ENCODE assay signal across 8 mouse cellular contexts in genomic region chr17:9169371-9169770, GRCm38 (mm10).
A peak's percentile ranks its signal among the peaks of the same experiment; 100 is the strongest.
DNase-seq lines count a peak whose midpoint lies in the region; ATAC-seq lines count a peak whose summit lies in the region.

No protein-coding gene starts in this region.

- H3K4me3 ChIP-seq in heart, embryonic 10.5 days, result no peak overlapping the region
- H3K4me3 ChIP-seq in embryonic facial prominence, embryonic 11.5 days (ENCODE audit: low read depth, low read length), result no peak overlapping the region
- H3K4me3 ChIP-seq in hindbrain, embryonic 15.5 days, result no peak overlapping the region

- no peaks in the 10 kb centered on the region for H3K9me3 ChIP-seq in heart, embryonic 10.5 days
- H3K9me3 ChIP-seq in embryonic facial prominence, embryonic 11.5 days (replicated peaks; ENCODE audit: control insufficient read depth, low read length), result no peaks in the 10 kb centered on the region
- H3K9me3 ChIP-seq in hindbrain, embryonic 15.5 days, result no peaks in the 10 kb centered on the region

- H3K4me1 ChIP-seq in heart, embryonic 10.5 days, result peaks cover 8% of the 10 kb centered on the region; the same call in 1 of the 2 replicates
- H3K4me1 ChIP-seq in embryonic facial prominence, embryonic 11.5 days (ENCODE audit: control insufficient read depth, insufficient read depth, low read length), result no peaks in the 10 kb centered on the region
- peaks cover 38% of the 10 kb centered on the region for H3K4me1 ChIP-seq in hindbrain, embryonic 15.5 days (replicated peaks)

- no peak overlapping the region for H3K9ac ChIP-seq in embryonic facial prominence, embryonic 11.5 days (replicated peaks; ENCODE audit: low read length)
- H3K9ac ChIP-seq in hindbrain, embryonic 15.5 days, result 0 out of 2 replicates have a peak overlapping the region, but pooled peaks have one; percentile 24

- no peaks in the 10 kb centered on the region; the same call in 1 of the 2 replicates for H3K27me3 ChIP-seq in heart, embryonic 10.5 days (ENCODE audit: insufficient read depth, poor library complexity, severe bottlenecking)
- no peaks in the 10 kb centered on the region for H3K27me3 ChIP-seq in embryonic facial prominence, embryonic 11.5 days (ENCODE audit: control insufficient read depth, insufficient read depth, low read length)
- H3K27me3 ChIP-seq in hindbrain, embryonic 15.5 days, result no peaks in the 10 kb centered on the region
- no peaks in the 10 kb centered on the region for H3K27me3 ChIP-seq in splenic B cell, adult 2 months (ENCODE audit: control insufficient read depth, insufficient read depth, low read length, poor library complexity, severe bottlenecking)

- H3K36me3 ChIP-seq in heart, embryonic 10.5 days, result no peaks in the 10 kb centered on the region
- no peaks in the 10 kb centered on the region for H3K36me3 ChIP-seq in embryonic facial prominence, embryonic 11.5 days (replicated peaks; ENCODE audit: control insufficient read depth, insufficient read depth, low read depth, low read length)
- no peaks in the 10 kb centered on the region for H3K36me3 ChIP-seq in hindbrain, embryonic 15.5 days
- no peaks in the 10 kb centered on the region for H3K36me3 ChIP-seq in splenic B cell, adult 2 months (ENCODE audit: control insufficient read depth, insufficient read depth, low read length, poor library complexity, severe bottlenecking)

- H3K27ac ChIP-seq in heart, embryonic 10.5 days, result no peak overlapping the region
- no peak overlapping the region for H3K27ac ChIP-seq in embryonic facial prominence, embryonic 11.5 days (replicated peaks; ENCODE audit: low read depth, low read length)
- H3K27ac ChIP-seq in hindbrain, embryonic 15.5 days (replicated peaks), result peak overlapping the region; percentile 94

- no peak for ATAC-seq in embryonic facial prominence, embryonic 11.5 days (replicated peaks; ENCODE audit: insufficient number of reproducible peaks, low FRiP score, low TSS enrichment, low read depth)
- no peak for ATAC-seq in hindbrain, embryonic 15.5 days (ENCODE audit: low FRiP score, low read depth)

- H3K4me2 ChIP-seq in embryonic facial prominence, embryonic 11.5 days (ENCODE audit: low read depth, low read length), result no peak overlapping the region
- peak overlapping the region; percentile 95 for H3K4me2 ChIP-seq in hindbrain, embryonic 15.5 days

- 21% methylated on average over 11 of the region's 11 CpGs for WGBS in heart, embryonic 10.5 days
- 21% methylated on average over 11 of the region's 11 CpGs for WGBS in embryonic facial prominence, embryonic 11.5 days
- 13% methylated on average over 11 of the region's 11 CpGs for WGBS in hindbrain, embryonic 15.5 days

- peak; percentile 67 for DNase-seq in heart, adult 8-10 months (ENCODE audit: low spot score)
- no peak for DNase-seq in heart, embryonic 10.5 days (ENCODE audit: low spot score)
- peak; percentile 30 for DNase-seq in adrenal gland, adult 2 months
- DNase-seq in embryonic facial prominence, embryonic 11.5 days (ENCODE audit: low spot score), result peak; percentile 85
- peak; percentile 73 for DNase-seq in left cerebral cortex, adult 11 months (ENCODE audit: low spot score)
- DNase-seq in mesoderm, embryonic 11.5 days (ENCODE audit: low read depth, low spot score), result peak; percentile 78
- peak; percentile 36 for DNase-seq in splenic B cell, adult 2 months (ENCODE audit: low read depth, low spot score)
